13 mouse cellular contexts compared by ENCODE assay signal in the genomic region with DNA sequence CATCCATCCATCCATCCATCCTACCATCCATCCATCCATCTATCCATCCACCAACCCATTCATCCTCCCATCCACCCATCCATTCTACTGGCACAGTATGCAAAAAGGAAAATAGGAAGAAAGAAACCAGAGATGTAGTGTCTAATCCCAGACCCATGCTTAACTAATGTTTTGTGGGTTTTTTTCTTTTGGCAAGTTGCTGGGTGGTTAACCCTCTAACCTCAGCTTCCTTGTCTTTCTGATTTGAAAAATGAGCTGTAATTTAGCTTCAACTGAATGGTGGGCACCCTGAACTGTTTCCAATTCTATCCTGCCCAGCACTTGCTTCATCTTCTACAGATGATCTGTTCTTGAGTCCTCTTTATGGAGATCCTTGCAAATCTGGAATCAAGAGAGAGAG. TPM values are rescaled to one million over a fixed set of nuclear protein-coding genes. Genes with fewer than 3 reads are reported as not detected.
"Had no signal": no experiment of that assay in that cellular context is flagged by ENCODE, and none has a peak within 500 bp of the region (broad histone marks: within the 10 kb centered on the region; RNA-seq: fewer than 3 reads in every experiment).

No protein-coding gene starts in this region.

- DNase-seq: retina, postnatal 1 day; right cerebral cortex, adult 18-20 months; right cerebral cortex, postnatal 14 days; right cerebral cortex, postnatal 25 days; right cerebral cortex, postnatal 4 days; spleen, adult 18-20 months; thymus, adult 18-20 months; thymus, adult 2 months; thymus, postnatal 14 days; thymus, postnatal 25 days; thymus, postnatal 36 days; thymus, postnatal 4 days had no signal

RNA-seq across cellular contexts. Expression of gene Tmem37, which starts 26.5 kb away (rescaled TPM):
- total RNA-seq: neutrophil, adult 5-6 weeks had no signal

RNA-seq across cellular contexts. Expression of gene Sctr, which starts 40.6 kb away (rescaled TPM):
- total RNA-seq: neutrophil, adult 5-6 weeks had no signal

RNA-seq across cellular contexts. Expression of gene Cfap221, which starts 50.3 kb away (rescaled TPM):
- total RNA-seq: neutrophil, adult 5-6 weeks had no signal
